Mouse (Mus musculus) stomach, embryonic 16.5 days (tissue): ENCODE data around the gene Zranb3. TPM values are rescaled to one million over a fixed set of nuclear protein-coding genes. Genes with fewer than 3 reads are reported as not detected.

Experiments used
- ATAC-seq: fragments of 200-750 bp; cut with Nextera tagmentation; 2 replicates; pipeline ENCODE4 v1.8.0; 2017; ENCODE audit warnings: moderate number of reproducible peaks, moderate TSS enrichment; ENCODE audit not compliant: insufficient read depth, low FRiP score
- H3K27ac ChIP-seq: fragments of 300-500 bp; sonication (generic); 2 replicates; pipeline ENCODE4 v1.5.1; 2014; ENCODE audit warnings: low read length
- H3K27me3 ChIP-seq: fragments of 300-500 bp; sonication (generic); 2 replicates; pipeline ENCODE4 v1.6.1; 2014; ENCODE audit warnings: low read length, control low read depth, mixed read lengths; ENCODE audit not compliant: control insufficient read depth, insufficient read depth
- H3K36me3 ChIP-seq: fragments of 300-500 bp; sonication (generic); 2 replicates; pipeline ENCODE4 v1.6.1; 2014; ENCODE audit warnings: low read length; ENCODE audit not compliant: control insufficient read depth, insufficient read depth
- H3K4me1 ChIP-seq: fragments of 300-500 bp; sonication (generic); 2 replicates; pipeline ENCODE4 v1.6.1; 2014; ENCODE audit warnings: low read length, control low read depth, mixed read lengths; ENCODE audit not compliant: control insufficient read depth, insufficient read depth
- H3K4me2 ChIP-seq: fragments of 300-500 bp; sonication (generic); 2 replicates; pipeline ENCODE4 v1.6.1; 2014; ENCODE audit warnings: low read depth, low read length, mixed read lengths
- H3K4me3 ChIP-seq: fragments of 300-500 bp; sonication (generic); replicated peaks from 2 replicates; pipeline ENCODE4 v1.5.1; 2014; ENCODE audit warnings: mild to moderate bottlenecking, low read length
- H3K9ac ChIP-seq: fragments of 300-500 bp; sonication (generic); 2 replicates; pipeline ENCODE4 v1.6.1; 2014; ENCODE audit warnings: low read length
- H3K9me3 ChIP-seq: fragments of 300-500 bp; sonication (generic); replicated peaks from 2 replicates; pipeline ENCODE4 v1.6.1; 2016; ENCODE audit warnings: low read length, control low read depth; ENCODE audit not compliant: control insufficient read depth
- WGBS: fragments of 180-500 bp; shearing (Covaris S2); extraction: QIAGEN DNeasy Blood & Tissue Kit; methylation state at CpG from one replicate; pipeline ENCODE4 v1.1.7; 2014; 5-methylcytosine and 5-hydroxymethylcytosine counted together
- polyA plus RNA-seq: library from polyadenylated mRNA; unstranded; fragments of >200 nt; fragmentation: Nextera tagmentation; extraction: Ambion mirVana; gene quantifications from 2 replicates; pipeline ENCODE4 v1.2.1, GENCODE M21; 2015

Zranb3 gene
- polyA plus RNA-seq, 1 experiment from 2014 or later: 6.4 TPM

GRCm38 (mm10) chr1:127904774-127905385 is 198.0 kb downstream of the Zranb3 start:
- Histone ChIP-seq H3K36me3 (peaks cover 2% of the 10 kb centered on the region; the same call in 1 of the 2 replicates), H3K27ac (no peak overlapping the region), H3K4me2 (no peak overlapping the region), H3K4me1 (no peaks in the 10 kb centered on the region), H3K9me3 (no peaks in the 10 kb centered on the region), H3K9ac (no peak overlapping the region), H3K4me3 (no peak overlapping the region), H3K27me3 (no peaks in the 10 kb centered on the region)
- WGBS: 68% methylated on average over 2 of the region's 2 CpGs
- ATAC-seq: no peak

Other genes starting within 250 kb of the Zranb3 start
- not detected in 2 replicates for gene Map3k19, start 248.0 kb downstream of the Zranb3 start, polyA plus RNA-seq
- gene Rab3gap1, start 234.3 kb downstream of the Zranb3 start, polyA plus RNA-seq: 25.2 and 25.6 TPM in 2 replicates
- 46.2 and 52.8 TPM in 2 replicates for gene R3hdm1, start 254 bp upstream of the Zranb3 start, polyA plus RNA-seq
- 61.2 and 61.3 TPM in 2 replicates for gene Ubxn4, start 140.9 kb upstream of the Zranb3 start, polyA plus RNA-seq
- gene Lct, start 225.3 kb upstream of the Zranb3 start, polyA plus RNA-seq: 8.0 TPM in 2 replicates